Comparison of ENCODE assay signal across 8 mouse cellular contexts in the genomic region with DNA sequence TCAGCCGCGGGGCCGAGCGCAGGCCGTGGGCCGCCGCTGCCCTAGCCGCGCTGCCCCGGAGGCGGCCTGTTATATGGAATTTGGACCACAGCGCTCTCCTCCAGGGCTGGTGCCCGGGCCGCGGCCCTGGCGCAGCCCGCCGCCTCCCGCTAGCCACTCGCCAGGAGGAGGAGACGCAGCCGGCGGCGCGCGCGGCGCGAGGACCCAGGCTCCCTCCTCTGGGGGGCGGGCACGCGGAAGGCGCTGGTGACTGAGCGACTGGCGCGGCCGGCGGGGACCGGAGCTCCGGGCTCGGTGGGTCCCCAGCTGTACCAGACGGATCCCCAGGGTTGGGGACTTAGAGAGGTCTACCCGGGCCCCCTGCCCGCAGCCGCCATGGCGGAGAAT. TPM values are rescaled to one million over a fixed set of nuclear protein-coding genes. Genes with fewer than 3 reads are reported as not detected.
DNase-seq lines count a peak whose midpoint lies in the region; ATAC-seq and TF ChIP-seq lines count a peak whose summit lies in the region.

No protein-coding gene starts in this region.

- peak overlapping the region; percentile 76 to 82 for H3K4me3 ChIP-seq in MEL (ENCODE audit: control insufficient read depth in 1 of 2, insufficient read depth in 1 of 2, low read depth in 2 of 2, low read length in 2 of 2)
- peak overlapping the region; percentile 80 for H3K4me3 ChIP-seq in brown adipose tissue, adult 24 weeks (ENCODE audit: insufficient read depth, low read depth, low read length)
- H3K4me3 ChIP-seq in forebrain, embryonic 13.5 days, result peak overlapping the region; percentile 96
- H3K4me3 ChIP-seq in hindbrain, embryonic 12.5 days, result peak overlapping the region; percentile 94
- peak overlapping the region; percentile 66 for H3K4me3 ChIP-seq in midbrain, embryonic 12.5 days

- peak overlapping the region; percentile 90 for H3K27ac ChIP-seq in MEL (ENCODE audit: control insufficient read depth, low read depth, low read length)
- peak overlapping the region; percentile 85 for H3K27ac ChIP-seq in brown adipose tissue, adult 24 weeks (replicated peaks; ENCODE audit: low read depth, low read length)
- H3K27ac ChIP-seq in forebrain, embryonic 13.5 days, result peak overlapping the region; percentile 100
- H3K27ac ChIP-seq in hindbrain, embryonic 12.5 days, result peak overlapping the region; percentile 99
- H3K27ac ChIP-seq in midbrain, embryonic 12.5 days (replicated peaks), result peak overlapping the region; percentile 100

- H3K79me2 ChIP-seq in MEL (ENCODE audit: control insufficient read depth, insufficient read depth, low read length, poor library complexity), result peaks cover 63% of the 10 kb centered on the region

- intact Hi-C loops in left cerebral cortex, postnatal 14 days (cut with DNase I), result loop anchor here (2.0 to 5.0 kb wide), 3 partner anchors 23 to 105 kb away; partner anchors contain the start of genes Actr1a, Arl3, Sfxn2 and Sufu

- TF ChIP-seq CTCF in MEL (IDR thresholded peaks at IDR 0.05 in 2 of 3, conservative IDR thresholded peaks at IDR 0.05 in 1 of 3; ENCODE audit: control insufficient read depth in 1 of 3, insufficient read depth in 1 of 3, low read depth in 2 of 3, low read length in 3 of 3, poor library complexity in 1 of 3, severe bottlenecking in 1 of 3), result 0 out of 6 replicates have a peak, but pooled peaks of 1 of the 3 experiments have one; percentile 22

- peak; percentile 81 for DNase-seq in MEL (ENCODE audit: low read depth, low spot score)
- DNase-seq in left cerebral cortex, postnatal 14 days (ENCODE audit: low spot score in 2 of 2), result peak; percentile 73 to 74
- peak; percentile 67 to 80 for DNase-seq in spleen, postnatal 14 days (ENCODE audit: low spot score in 2 of 2)

- H3K4me2 ChIP-seq in forebrain, embryonic 13.5 days, result peak overlapping the region; percentile 98
- H3K4me2 ChIP-seq in hindbrain, embryonic 12.5 days (replicated peaks), result peak overlapping the region; percentile 86
- H3K4me2 ChIP-seq in midbrain, embryonic 12.5 days (replicated peaks), result peak overlapping the region; percentile 94

- ATAC-seq in forebrain, embryonic 13.5 days, result 0 out of 2 replicates have a peak, but pooled peaks have one; percentile 5
- ATAC-seq in hindbrain, embryonic 12.5 days (ENCODE audit: low FRiP score), result 0 out of 2 replicates have a peak, but pooled peaks have one; percentile 0
- no peak for ATAC-seq in midbrain, embryonic 12.5 days (ENCODE audit: low FRiP score, low read depth)
- no peak for ATAC-seq in megakaryocyte progenitor cell, adult 5-6 weeks (replicated peaks; ENCODE audit: poor library complexity)

- 0 out of 4 replicates have a peak, but pooled peaks of 1 of the 2 experiments have one; percentile 6 for TF ChIP-seq POLR2A in MEL (IDR thresholded peaks at IDR 0.05; ENCODE audit: control insufficient read depth in 1 of 2, insufficient read depth in 1 of 2, low read depth in 1 of 2, low read length in 2 of 2, poor library complexity in 1 of 2)

- peaks cover 2 to 18% of the 10 kb centered on the region in 2 experiments; a peak in 3 of 4 replicates for H3K36me3 ChIP-seq in MEL (ENCODE audit: control insufficient read depth in 1 of 2, insufficient read depth in 2 of 2, low read length in 2 of 2)
- H3K36me3 ChIP-seq in forebrain, embryonic 13.5 days (ENCODE audit: poor library complexity, severe bottlenecking), result peaks cover 20% of the 10 kb centered on the region
- peaks cover 9% of the 10 kb centered on the region for H3K36me3 ChIP-seq in hindbrain, embryonic 12.5 days
- H3K36me3 ChIP-seq in midbrain, embryonic 12.5 days, result peaks cover 20% of the 10 kb centered on the region; the same call in 1 of the 2 replicates

- peak overlapping the region; percentile 97 for H3K9ac ChIP-seq in MEL (ENCODE audit: control insufficient read depth, low read depth, low read length, poor library complexity, severe bottlenecking)
- peak overlapping the region; percentile 100 for H3K9ac ChIP-seq in forebrain, embryonic 13.5 days
- peak overlapping the region; percentile 99 for H3K9ac ChIP-seq in hindbrain, embryonic 12.5 days
- peak overlapping the region; percentile 99 for H3K9ac ChIP-seq in midbrain, embryonic 12.5 days (replicated peaks)

- no peaks in the 10 kb centered on the region for H3K27me3 ChIP-seq in MEL (ENCODE audit: control insufficient read depth in 1 of 2, insufficient read depth in 2 of 2, low read length in 2 of 2)
- no peaks in the 10 kb centered on the region for H3K27me3 ChIP-seq in forebrain, embryonic 13.5 days
- no peaks in the 10 kb centered on the region for H3K27me3 ChIP-seq in hindbrain, embryonic 12.5 days
- H3K27me3 ChIP-seq in midbrain, embryonic 12.5 days, result no peaks in the 10 kb centered on the region

- WGBS in forebrain, embryonic 13.5 days, result under 1% methylated on average over 37 of the region's 46 CpGs
- WGBS in hindbrain, embryonic 12.5 days, result under 1% methylated on average over 40 of the region's 46 CpGs
- 0% methylated on average over 26 of the region's 46 CpGs for WGBS in midbrain, embryonic 12.5 days

- H3K4me1 ChIP-seq in MEL (ENCODE audit: control insufficient read depth in 1 of 2, insufficient read depth in 2 of 2, low read length in 2 of 2), result peaks cover 5 to 28% of the 10 kb centered on the region in 2 experiments; a peak in 3 of 4 replicates
- H3K4me1 ChIP-seq in brown adipose tissue, adult 24 weeks (ENCODE audit: control insufficient read depth, insufficient read depth, insufficient read length, low read length), result peaks cover 20% of the 10 kb centered on the region
- H3K4me1 ChIP-seq in forebrain, embryonic 13.5 days, result peaks cover 40% of the 10 kb centered on the region
- peaks cover 32% of the 10 kb centered on the region for H3K4me1 ChIP-seq in hindbrain, embryonic 12.5 days
- peaks cover 35% of the 10 kb centered on the region for H3K4me1 ChIP-seq in midbrain, embryonic 12.5 days

- no peak for TF ChIP-seq EP300 in MEL (IDR thresholded peaks at IDR 0.05; ENCODE audit: low read depth in 1 of 2, low read length in 2 of 2)

- H3K9me3 ChIP-seq in MEL (replicated peaks; ENCODE audit: insufficient read depth, low read length), result no peaks in the 10 kb centered on the region
- H3K9me3 ChIP-seq in forebrain, embryonic 13.5 days (replicated peaks), result no peaks in the 10 kb centered on the region
- H3K9me3 ChIP-seq in hindbrain, embryonic 12.5 days (replicated peaks), result no peaks in the 10 kb centered on the region
- H3K9me3 ChIP-seq in midbrain, embryonic 12.5 days, result no peaks in the 10 kb centered on the region

- TF ChIP-seq RAD21 in MEL (IDR thresholded peaks at IDR 0.05; ENCODE audit: low read depth, low read length), result no peak

TF ChIP-seq in MEL, 35 proteins besides CTCF, POLR2A, EP300 and RAD21:
- TF ChIP-seq MAZ (IDR thresholded peaks at IDR 0.05; ENCODE audit: low read depth, low read length) (no peak), NELFE (IDR thresholded peaks at IDR 0.05; ENCODE audit: low read depth, low read length) (no peak; the same call in 1 of the 2 replicates), ZNF384 (IDR thresholded peaks at IDR 0.05; ENCODE audit: low read depth, low read length) (no peak), BHLHE40 (IDR thresholded peaks at IDR 0.05; ENCODE audit: borderline replicate concordance, low read depth, low read length) (no peak), GATA1 (IDR thresholded peaks at IDR 0.05; ENCODE audit: low read depth, low read length) (no peak), TBP (IDR thresholded peaks at IDR 0.05; ENCODE audit: low read depth, low read length) (no peak; the same call in 1 of the 2 replicates), RCOR1 (IDR thresholded peaks at IDR 0.05; ENCODE audit: low read depth, low read length) (no peak), POLR2AphosphoS5 (IDR thresholded peaks at IDR 0.05; ENCODE audit: borderline replicate concordance, low read depth, low read length) (no peak), CHD2 (IDR thresholded peaks at IDR 0.05; ENCODE audit: low read length) (no peak), KAT2A (conservative IDR thresholded peaks at IDR 0.05; ENCODE audit: low read depth, low read length) (no peak; the same call in 1 of the 2 replicates), ZC3H11A (IDR thresholded peaks at IDR 0.05; ENCODE audit: low read depth, low read length) (no peak), E2F4 (IDR thresholded peaks at IDR 0.05; ENCODE audit: borderline replicate concordance, low read depth, low read length) (no peak), USF1 (IDR thresholded peaks at IDR 0.05; ENCODE audit: low read depth, low read length) (no peak), USF2 (IDR thresholded peaks at IDR 0.05; ENCODE audit: borderline replicate concordance in 1 of 2, insufficient read depth in 1 of 2, low read depth in 1 of 2, low read length in 2 of 2) (no peak), UBTF (IDR thresholded peaks at IDR 0.05; ENCODE audit: borderline replicate concordance, insufficient read depth, low read depth, low read length) (peak; percentile 93), TAL1 (IDR thresholded peaks at IDR 0.05; ENCODE audit: low read length) (no peak), GABPA (IDR thresholded peaks at IDR 0.05; ENCODE audit: low read depth, low read length) (no peak), MAX (IDR thresholded peaks at IDR 0.05; ENCODE audit: low read length) (no peak), ELF1 (IDR thresholded peaks at IDR 0.05; ENCODE audit: low read depth, low read length) (no peak), MYB (IDR thresholded peaks at IDR 0.05; ENCODE audit: low read depth, low read length) (no peak), ZMIZ1 (IDR thresholded peaks at IDR 0.05; ENCODE audit: low read depth, low read length) (0 out of 2 replicates have a peak, but pooled peaks have one; percentile 16), SIN3A (IDR thresholded peaks at IDR 0.05; ENCODE audit: low read length) (peak; percentile 6; the same call in 1 of the 2 replicates), MXI1 (IDR thresholded peaks at IDR 0.05; ENCODE audit: low read depth, low read length) (no peak)

RNA-seq across cellular contexts. Expression of gene Trim8, which starts 0.6 kb away (rescaled TPM):
- total RNA-seq in MEL (2012; rRNA removed), result 19.1 and 21.2 TPM in 2 replicates
- polyA plus RNA-seq in MEL (2012; ENCODE audit: insufficient read depth in 1 of 2, insufficient read length in 2 of 2, low read depth in 1 of 2, low replicate concordance in 2 of 2, missing spikeins in 1 of 2), result 10 to 100 TPM in 1 of 2 experiments, not detected in 1; 57.2 TPM
- 12.4 and 17.4 TPM in 2 replicates for polyA plus RNA-seq in brown adipose tissue, adult 24 weeks (2012; ENCODE audit: insufficient read depth, insufficient read length, missing spikeins)
- polyA plus RNA-seq in forebrain, embryonic 13.5 days (2015; fragmentation: Nextera tagmentation; extraction: Ambion mirVana), result 22.5 and 22.6 TPM in 2 replicates
- polyA plus RNA-seq in hindbrain, embryonic 12.5 days (2016; fragmentation: Nextera tagmentation; extraction: Ambion mirVana), result 41.8 and 44.7 TPM in 2 replicates
- 100 to 1,000 TPM; 103 to 110 TPM for total RNA-seq in left cerebral cortex, postnatal 14 days (2021)
- 38.5 and 53.9 TPM in 2 replicates for polyA plus RNA-seq in midbrain, embryonic 12.5 days (2016; fragmentation: Nextera tagmentation; extraction: Ambion mirVana)
- 9.7 and 18.0 TPM in 2 replicates for total RNA-seq in megakaryocyte progenitor cell, adult 5-6 weeks (2015)
- 12.8 and 12.9 TPM in 2 replicates for total RNA-seq in megakaryocyte progenitor cell, adult 5-6 weeks (2017)

Comparison
In these comparisons a context has a peak if more than half of its experiments do, and no peak if none do; other contexts are left out.
1. ATAC-seq: peak in forebrain, embryonic 13.5 days (single experiment) and hindbrain, embryonic 12.5 days (single experiment); none in midbrain, embryonic 12.5 days (single experiment) and megakaryocyte progenitor cell, adult 5-6 weeks (single experiment).
2. Peak in every context shown above with its lines, with median percentiles within 50 percentile points of each other: DNase-seq, H3K27ac ChIP-seq, H3K4me3 ChIP-seq, H3K9ac ChIP-seq and H3K4me2 ChIP-seq.